Mouse (Mus musculus) adrenal gland, adult 18-20 months (tissue): ENCODE data around the gene Ptms. TPM values are rescaled to one million over a fixed set of nuclear protein-coding genes. Genes with fewer than 3 reads are reported as not detected.

Source experiments
- DNase-seq, 2 experiments: peaks; one replicate each; pipeline ENCODE4 v3.0.0; 2021 to 2022; ENCODE audit warnings: low spot score in 2 of 2
- total RNA-seq, 2 experiments: library from RNA; stranded (reverse); gene quantifications; 1 replicate in 1 of 2; 2 replicates in 1 of 2; pipeline ENCODE4 v1.2.3; 2021

The Ptms gene
- total RNA-seq, 2 experiments from 2014 or later = 770 to 874 TPM

DNA sequence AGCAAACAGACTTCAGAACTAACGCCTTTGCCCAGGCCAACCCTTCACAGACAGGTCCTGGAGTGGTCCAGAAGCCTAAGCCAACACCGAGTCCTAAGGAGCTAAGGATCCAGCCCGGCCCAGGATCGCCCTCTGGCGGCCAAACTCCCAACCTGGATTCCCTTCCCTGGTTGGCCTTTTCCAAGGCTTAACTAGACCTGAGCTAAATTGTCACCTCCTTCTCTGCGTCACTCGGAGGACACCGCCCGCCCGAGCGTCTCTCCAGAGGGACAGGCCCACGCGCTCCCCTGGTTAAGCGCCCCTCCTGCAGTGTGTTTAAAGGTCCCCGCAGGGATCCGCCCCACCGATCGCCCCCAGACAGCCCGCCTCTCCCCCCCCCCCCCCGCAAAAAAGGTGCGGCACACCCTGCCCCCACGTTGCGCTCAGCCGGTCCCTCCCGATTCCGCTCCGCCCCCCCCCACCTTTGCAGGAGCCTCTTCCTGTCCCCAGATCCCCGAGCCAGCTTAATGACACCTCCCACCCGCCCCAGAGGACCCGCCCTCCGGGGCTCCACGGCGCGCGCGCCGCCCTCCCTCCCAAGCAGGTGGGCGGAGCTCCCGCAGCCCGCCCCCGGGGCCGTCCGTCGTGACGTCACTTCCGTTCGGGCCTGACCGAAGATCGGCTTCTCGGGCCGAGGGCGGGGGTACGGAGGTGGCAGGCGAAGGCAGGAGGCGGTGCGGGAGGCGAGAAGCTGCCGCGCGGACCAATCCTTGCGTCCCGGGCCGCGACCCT, 11.0 kb upstream of the Ptms start, which contains the start of gene Mlf2:
Mlf2 (plus strand) TSS at position 633 of the 771 bp plus-strand sequence.
- peak; percentile 99 for DNase-seq

DNA sequence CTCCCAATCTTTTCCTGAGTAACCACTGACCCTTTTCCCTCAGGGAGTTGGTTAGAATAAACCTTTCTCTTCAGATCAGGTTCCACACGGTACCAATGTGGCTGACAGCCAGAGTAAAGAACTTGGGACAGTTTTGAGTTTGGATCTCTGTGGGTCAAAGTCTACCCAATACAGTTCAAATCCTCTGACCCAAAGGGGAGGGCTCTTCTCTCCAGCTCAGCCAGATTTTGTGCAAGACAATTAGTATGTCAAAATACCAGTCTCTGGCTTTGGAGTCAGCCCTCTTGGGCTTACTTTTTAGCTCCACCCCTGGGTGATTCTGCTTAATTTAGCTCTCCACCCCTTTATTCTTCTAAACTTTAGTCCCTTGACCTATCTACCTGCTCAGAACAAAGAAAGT, 10.3 kb upstream of the Ptms start:
- no peak for DNase-seq

DNA sequence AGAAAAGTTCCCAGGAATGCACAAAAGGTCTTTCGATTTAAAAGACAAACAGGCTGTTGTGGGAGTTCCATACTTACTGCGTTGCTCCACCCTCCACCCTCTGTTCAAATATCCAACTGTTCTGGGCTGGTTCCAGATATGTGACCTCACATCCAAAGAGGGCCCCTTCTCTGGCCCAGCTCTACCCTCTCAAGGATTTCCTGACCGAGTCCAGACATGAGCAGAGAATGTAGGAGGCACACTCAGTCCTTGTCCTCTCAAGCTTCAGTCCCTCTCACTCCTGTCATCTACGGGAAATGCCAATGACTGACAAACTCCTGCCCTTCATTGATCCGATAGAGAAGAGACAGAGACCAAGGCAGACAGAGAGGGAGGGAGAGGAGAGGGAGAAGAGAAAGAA, 6.0 kb upstream of the Ptms start:
- peak in 1 of 2 experiments; percentile 36 for DNase-seq

DNA sequence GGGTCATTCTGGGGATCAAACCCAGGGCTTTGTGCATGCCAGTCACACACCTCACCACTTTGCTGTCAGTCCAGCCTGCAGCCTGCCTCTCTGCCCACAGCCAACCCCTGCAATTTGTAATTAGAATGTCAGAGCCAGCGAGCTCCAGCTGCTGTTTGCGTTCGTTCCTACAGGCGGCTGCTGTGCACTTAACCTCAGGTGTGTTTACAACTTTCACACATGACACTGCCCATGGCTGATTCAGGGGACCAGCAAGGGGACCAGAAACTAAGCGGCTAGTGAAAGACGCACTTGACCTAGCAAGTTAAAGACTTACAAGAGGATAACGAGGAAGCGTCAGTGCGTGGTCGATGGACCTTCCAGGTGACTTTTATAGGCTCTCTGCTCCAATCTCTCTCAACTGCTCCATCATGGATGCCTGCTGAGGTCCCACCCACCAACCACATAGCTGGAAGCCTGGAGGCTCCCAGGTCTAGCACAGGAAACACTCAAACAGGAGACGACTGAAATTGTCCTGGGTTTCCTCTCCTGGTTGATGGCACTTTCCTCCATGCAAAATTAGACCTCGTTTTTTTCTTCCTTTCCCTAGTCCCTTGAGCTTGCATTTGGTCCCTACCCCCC, 5.4 kb upstream of the Ptms start:
- peak in 1 of 2 experiments; percentile 3 for DNase-seq

DNA sequence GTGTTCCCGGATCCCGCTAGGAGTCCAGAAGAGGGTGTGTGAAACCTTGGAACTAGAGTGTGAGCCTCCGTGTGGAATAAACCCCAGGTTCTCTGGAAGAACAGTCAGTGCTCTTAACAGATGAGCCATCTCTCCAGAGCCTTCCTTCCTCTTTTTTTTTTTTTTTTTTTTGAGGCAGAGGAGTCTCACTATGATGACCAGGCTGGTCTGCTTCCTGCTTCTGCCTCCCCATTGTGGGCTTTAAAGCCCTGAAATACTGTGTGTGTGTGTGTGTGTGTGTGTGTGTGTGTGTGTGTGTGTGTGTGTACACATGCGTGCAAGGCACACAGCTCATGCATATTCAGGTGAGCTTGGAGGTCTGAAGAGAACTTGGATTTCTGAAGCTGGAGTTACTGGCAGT, 1.6 kb upstream of the Ptms start:
- DNase-seq = no peak

DNA sequence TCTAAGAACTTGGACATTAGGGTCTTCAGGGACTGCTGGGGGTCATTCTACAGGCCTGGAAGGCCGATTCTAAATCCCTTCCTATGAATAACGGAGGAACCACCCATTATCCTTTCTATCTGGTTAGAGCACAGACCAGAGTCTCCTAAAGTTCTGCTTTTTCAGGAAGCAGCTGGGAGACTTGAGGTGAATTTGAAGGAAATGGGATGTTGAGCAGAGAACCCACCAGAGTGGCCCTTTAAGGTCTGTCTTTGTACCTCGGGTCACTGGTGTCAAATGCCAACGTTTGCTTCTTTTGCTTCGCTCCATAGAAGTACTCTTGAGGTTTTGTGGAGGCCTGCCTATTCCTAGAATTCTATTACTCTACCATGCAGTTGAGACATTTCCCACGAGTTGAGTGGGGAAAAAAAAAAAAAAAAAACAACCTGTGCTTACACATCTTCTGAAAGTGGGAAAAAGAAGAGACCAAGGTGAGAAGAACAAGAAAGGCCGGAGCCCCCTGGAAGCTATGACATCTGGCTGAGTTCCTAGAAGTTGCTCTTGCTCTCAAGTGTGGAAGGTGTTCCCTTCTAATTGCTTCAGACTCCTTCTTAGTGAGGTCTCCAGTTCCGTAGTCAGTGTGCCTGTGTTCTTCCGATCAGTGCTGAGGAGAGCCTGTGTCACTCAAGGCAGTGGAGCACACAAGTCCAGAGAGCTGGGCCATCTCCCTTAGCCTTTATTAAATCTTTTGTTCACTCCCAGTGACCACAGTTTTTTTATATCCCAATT, 599 bp upstream of the Ptms start:
- DNase-seq = no peak

DNA sequence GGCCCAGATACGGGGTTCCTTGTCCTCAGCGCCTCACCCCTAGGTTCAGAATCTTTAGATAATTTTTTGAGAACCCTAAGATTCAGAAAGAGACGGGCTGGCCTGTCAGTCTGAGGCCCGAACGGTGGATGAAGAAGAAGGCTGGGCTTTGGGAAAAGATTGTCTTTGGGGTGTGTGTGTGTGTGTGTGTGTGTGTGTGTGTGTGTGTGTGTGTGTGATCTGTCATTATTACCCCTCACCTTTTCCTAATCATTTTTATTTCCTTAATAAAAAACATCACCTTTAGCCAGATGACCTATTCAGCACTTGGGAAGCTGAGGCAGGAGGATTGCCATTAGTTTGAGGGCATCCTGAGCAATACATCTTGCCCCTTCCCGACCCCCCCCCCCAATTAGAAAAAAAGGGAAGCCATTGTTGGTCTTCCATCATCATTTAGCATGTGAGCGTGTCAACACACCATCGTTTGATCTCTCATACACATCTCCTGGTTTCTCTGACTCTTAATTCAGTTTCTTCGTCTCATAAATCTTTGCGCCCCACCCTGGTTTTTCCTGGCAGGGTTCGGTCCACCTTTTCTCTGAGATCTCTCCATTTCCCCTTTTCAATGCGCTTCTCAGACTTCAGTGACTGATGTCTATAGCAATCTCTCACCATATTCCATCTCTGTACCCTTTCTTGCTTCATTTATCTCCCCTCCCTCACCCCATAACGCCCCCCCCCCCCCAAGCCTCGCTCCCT, 844 bp downstream of the Ptms start:
- no peak for DNase-seq

DNA sequence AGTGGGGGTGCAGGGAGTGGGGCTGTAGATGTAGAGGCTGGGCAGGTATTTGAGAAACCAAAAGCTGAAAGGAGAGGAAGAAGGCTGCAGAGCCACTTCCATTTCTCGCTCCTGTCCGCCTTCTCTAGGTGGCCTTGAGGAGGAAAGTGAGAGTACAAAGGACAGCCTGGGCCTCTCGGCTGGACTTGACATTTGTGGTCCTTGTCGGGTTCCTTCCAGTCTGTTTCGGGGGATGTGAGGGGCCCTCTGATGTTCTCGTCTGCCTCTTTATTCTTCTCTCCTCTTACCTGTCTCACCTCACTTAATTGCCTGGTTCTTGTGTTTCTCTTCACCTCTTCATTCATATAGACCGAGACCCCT, 1.6 kb downstream of the Ptms start:
- DNase-seq = no peak

DNA sequence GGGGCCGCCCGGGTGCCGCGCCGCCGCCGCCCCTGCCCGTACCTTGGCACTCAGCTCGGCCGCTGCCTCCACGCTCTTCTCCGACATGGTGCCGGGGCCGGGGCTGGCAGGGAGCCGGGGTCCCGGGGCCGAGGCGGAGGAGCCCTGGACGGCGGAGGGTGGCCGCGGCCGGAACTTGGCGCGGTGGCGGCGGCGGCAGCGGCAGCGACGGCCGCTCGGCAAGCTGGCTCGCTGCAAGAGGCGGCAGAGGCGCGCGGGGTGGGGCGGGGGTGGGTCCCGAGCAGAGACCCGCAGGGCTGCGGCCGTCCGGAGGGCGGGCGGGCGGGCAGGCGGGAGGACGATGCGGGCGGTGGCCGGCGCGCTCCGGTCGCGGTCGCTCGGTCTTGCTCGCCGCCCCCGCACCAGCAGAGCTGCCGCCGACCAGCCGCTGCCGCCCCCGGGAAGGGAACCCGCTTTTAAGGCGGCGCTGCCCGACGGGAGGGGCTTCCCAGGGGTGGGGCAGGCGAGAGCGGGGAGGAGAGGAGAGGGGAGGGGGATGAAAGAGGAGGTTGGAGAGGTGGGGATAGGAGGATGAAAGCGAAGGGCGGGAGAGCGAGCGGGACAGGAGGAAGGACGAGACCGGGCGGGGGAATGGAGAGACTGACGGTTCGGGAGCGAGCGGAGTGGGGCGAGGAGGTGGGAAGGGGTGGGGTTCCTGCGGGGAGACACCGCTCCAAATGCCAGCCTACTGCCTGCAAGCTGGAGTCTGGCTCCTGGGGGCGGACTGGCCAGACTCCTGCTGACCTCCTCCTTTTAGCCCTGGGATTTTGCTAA, 2.2 kb downstream of the Ptms start:
- DNase-seq = peak; percentile 97 to 99

DNA sequence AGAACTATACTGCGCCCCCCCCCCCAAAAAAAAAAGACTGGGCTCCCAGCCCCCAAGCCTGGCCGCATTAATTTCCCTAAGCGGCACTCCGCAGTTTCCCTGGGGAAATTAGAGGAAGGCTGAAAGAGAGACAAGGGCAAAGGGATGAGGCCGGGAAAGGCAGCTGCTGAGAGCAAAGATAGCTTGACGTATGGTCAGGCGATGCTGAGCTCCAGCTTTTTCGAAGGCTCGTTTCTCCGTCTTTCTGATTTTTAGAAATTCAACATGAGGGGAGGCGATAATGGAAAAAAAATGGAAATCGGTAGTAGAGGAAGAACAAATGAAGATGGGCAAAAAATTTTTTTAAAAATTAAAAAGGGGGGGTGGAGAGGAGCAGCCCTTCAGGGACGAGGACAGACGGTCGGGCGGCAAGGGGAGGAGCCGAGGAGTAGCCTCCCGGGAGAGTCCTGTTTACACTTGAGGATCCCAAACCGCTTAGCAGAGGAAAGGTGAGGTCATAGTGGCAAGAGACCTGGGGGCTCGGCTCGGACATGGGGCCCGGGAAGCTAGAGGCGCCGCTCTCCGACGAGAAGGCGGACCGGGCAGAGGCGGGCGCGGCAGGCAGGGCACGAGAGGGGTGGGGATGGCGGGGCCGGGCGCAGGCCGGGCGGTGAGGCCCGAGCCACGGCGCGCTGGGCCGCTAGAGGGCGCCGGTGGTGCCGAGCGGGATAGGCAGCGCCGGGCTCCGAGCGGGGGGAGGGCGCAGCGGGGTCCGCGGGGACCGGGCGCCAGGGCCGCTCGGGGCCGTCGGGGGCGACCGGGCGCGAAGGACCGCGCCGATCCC, 3.0 kb downstream of the Ptms start:
- peak; percentile 97 to 98 for DNase-seq

DNA sequence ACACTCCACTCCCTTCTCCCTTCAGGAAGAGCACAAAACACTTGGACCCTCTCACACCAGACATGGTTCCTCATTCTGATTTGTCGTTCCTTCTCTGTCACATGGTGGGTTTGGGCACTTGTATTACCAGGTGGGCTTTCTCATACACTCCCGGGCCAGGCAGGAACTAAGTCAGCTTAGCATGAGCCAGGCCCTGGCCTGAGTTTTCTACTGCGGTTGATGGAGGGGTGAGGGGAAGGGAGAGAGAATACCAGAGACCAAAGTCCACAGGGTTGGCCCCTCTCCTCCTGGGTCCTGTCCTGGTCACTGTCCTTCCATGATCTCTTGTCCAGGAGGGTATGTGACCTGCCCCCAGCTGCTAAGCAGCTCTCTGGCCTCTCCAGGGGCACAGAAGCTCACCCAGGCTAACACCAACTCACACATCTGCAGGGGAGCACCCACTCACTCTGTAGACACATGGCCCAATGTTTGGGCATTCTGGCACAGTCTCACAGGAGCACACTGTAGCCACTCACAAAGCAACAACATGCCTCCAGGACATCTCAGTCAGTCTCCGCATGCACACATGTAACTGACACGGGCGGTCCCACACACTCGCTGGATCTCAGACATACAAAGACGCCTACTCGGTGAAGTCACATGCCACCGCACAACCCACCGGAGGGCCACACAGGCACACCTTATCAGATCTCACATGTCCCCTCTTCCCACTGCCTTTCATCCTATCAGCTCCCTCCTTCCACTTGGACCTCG, 3.8 kb downstream of the Ptms start:
- peak in 1 of 2 experiments; percentile 30 for DNase-seq

DNA sequence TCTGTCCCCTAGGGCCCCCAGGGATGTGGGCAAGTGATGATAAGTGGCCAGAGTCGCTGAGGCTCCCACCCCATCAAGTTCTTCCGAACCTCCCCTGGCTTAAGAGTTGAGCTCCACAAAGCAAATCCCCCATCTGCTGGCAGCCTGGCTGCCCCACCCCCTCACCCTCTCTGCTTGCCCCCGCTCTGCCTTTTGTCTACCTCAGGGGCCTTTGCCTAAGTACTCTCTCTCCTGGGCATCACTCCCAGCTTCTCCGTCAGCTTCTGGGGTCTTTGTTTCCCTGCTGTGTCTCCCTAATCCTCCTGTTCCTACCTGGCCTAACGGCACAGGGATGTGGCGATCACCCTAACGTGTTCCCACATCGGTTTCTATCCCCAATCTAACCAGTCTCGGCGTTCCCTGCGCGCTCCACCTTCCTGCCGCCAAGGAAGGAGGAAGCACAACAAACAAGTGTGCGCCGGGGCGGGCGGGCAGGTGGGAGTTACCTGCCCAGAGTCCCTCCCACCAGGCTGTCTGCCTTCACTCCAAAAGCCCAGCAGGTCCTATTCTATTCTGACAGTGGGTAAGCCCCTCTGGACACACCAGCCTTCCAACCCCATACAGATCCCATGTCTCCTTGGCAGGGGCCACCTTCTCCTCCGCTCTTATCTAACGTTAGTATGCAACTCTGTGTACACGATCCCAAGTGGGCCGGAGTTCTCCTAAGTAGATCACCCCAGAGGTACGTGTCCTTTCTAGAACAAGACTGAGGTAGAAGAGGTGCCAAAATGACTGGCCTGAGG, 4.6 kb downstream of the Ptms start:
- peak in 1 of 2 experiments; percentile 39 for DNase-seq

DNA sequence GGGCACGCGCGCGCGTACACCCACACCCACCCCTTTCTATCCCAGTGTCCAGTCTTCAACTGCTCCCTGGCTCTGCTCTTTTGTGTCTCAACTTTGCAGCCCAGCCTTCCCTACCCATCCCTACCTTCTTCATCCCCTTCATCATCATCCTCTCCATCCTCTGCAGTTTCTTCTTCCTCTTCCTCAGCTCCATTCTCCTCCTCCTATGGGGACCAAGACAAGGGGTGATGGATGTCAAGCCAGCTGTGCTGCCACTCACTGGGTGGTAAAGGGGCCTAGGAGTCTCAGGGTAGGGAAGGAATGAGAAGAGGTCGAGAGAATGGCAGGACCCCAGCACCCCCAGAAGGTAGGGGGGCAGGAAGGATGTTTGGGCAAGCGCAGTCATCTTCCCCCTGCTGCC, 5.4 kb downstream of the Ptms start:
- no peak for DNase-seq

DNA sequence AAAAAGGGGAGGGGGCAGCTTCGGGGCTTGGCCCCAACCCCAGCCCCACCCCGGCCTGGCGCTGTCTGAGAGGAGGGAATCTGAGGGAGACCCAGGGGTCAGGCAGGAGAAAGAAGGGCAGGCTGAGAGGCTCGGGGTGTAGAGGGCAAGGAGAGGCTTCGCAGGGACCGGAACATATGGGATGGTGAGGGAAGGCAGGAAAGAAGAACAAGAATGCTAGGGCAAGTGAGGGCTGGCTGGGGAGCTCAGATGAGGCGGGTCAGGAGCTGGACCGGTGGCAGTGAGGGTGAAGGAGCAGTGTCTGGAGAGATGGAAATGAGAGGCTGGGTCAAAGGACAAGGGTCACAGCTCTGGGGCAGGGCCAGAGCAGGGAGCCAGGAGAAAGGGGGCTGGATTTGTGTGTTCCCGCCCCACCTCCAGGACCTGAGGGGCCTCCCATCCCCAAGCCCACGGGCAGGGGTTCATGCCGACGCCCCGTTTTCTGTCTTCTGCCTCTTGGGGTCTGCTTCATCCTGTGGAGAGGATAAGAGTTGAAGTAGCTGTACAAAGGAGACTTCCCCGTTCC, 6.1 kb downstream of the Ptms start:
- DNase-seq = no peak

DNA sequence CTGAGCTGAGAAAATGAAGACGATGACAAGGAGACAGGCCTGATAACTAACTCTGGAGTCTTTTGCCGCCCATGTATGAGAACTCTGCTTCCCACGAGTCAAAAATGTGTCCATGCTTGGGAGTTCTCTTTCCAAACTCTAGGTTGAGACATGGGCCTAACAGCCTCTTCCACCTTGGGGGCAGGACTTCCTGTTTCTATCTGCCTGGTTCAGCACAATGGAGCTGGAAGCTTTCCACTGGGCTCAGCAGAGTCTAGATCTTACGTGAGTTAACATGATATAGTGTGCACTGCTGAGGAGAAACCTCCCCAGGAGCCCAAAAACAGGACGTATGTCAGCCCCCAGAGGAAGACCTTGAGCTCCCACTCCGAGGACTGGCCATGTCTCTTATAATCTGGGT, 6.7 kb downstream of the Ptms start:
- no peak for DNase-seq

DNA sequence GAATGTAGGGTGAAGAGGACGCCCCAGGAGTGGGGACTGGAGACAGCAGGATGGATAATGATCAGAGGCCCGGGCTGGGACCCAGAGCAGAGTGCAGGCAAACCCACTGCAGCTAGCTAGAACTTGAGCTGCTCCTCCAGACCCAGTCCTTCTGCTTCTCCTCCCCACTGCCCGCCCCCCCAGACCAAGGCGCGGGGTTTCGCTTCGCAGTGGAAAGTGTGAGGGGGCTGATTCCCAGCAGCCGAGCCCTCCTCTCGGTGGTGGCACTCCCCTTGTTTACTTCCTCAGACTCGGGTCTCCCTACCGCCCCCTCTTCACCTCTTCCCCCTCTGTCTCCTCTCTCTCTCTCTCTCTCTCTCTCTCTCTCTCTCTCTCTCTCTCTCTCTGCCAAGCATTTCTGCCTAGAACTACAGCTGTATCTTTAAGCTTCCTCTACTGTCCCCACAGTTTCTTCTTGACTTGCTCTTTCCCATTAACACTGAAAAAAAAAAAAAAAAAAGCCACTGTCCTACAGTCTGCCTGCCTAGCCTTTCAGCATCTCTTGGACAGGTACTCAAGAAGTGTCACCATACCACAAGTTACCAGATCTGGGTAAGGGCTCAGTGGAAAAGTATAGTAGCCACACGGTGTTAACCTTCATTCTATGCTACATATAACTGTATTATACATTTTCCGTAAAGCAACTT, 8.2 kb downstream of the Ptms start, which contains the start of gene Lag3:
Lag3 (minus strand) TSS at position 173 of the 686 bp plus-strand sequence.
- no peak for DNase-seq

DNA sequence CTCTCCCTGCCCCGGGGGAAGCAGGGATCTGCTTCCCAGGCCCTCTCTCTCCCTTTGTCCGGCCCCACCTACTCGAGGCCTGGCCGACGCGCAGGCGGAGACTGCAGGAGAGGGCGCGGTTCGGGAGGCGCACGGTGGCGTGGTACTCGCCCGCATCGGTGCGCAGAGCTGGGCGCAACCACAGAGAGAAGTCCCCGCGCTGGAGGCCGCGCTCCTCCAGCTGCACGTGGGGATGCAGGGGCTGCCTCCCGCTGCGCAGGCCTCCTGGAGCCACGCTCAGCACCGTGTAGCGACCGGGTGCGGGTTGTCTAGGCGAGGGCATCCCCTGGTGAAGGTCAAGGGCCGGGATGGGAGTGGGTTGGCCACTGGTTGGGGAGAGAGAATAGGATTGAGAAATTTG, 9.9 kb downstream of the Ptms start:
- no peak for DNase-seq
